Mouse (Mus musculus) megakaryocyte, embryonic 14.5 days (primary cell): ENCODE data around the gene Zfp609.

Experiments used
- FLI1 ChIP-seq: IDR thresholded peaks from 2 replicates; pipeline ENCODE4 v1.6.1; 2012; ENCODE audit warnings: low read length, inconsistent platforms, mixed read lengths
- GATA1 ChIP-seq: IDR thresholded peaks from 3 replicates; pipeline ENCODE4 v1.6.1; 2012; ENCODE audit warnings: mixed read lengths, low read length, inconsistent platforms, borderline replicate concordance

GRCm38 (mm10) chr9:65682183-65682582 is 145.2 kb downstream of the Zfp609 start:
- no peak for TF ChIP-seq GATA1
- no peak for TF ChIP-seq FLI1
